Mouse (Mus musculus) fibroblast of lung, adult 2 months (primary cell): ENCODE results near the gene Glipr1l3.
"Not testable (repeated sequence)": the region's sequence is repeated elsewhere in the genome, so short reads cannot be mapped to it uniquely, and the experiment has no call there.

ENCODE experiments used
- DNase-seq: peaks from one replicate; pipeline ENCODE4 v3.0.0-alpha.2; 2011; ENCODE audit warnings: low read depth

Glipr1l3 gene

DNA sequence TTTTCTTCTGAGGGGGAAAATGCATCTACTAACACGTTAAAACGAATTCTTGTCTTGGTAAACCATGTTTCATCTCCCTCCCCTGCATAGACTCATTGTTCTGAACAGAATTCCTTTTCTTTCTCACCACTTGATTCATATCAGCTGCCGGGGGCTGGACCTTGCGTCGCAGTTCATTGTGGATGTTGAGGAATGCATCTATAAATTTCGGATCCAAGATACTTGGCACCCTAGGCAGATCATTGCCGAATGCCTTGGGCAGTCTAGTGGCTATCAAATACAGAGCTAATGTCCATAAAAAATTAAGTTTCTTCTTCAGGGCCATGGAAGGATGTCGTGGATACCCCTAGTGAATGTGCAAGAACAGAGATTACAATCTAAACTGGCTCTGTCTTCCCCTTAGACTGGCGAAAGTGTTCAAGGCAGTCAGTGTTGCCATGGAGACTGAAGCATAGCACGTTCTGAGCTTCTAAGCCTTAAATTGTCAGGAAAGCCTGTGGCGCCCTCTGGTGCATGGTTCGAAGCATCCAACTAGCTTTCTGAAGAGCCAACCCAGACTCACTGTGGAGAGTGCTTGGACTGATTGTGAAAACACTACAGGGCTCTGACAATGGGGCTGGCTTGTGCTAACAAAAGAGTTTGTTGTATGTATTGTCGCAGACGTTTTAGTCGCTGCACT lies at the start of gene Glipr1l3:
Glipr1l3 (minus strand) TSS at position 446 of the 679 bp plus-strand sequence.
- DNase-seq = peak; percentile 60

DNA sequence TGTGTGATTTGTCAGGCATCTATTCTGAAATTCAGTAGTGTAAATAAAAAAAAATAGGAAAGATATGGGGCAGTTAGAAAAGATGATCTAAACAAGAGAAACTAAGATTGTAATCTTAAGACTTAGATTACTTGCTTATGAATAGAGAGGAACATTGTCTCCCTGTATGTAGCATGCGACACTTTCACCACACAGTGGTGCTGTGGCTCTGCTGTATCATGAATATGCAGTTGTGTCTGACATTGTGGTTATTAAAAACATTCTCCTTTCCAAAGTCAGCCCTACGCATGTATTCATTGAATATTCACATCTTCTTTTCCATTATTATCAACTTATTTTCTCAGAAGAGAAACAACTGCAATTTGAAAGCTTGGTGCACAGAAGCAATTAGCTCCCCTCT lies 43.3 kb upstream of the Glipr1l3 start:
- DNase-seq = peak; percentile 1

DNA sequence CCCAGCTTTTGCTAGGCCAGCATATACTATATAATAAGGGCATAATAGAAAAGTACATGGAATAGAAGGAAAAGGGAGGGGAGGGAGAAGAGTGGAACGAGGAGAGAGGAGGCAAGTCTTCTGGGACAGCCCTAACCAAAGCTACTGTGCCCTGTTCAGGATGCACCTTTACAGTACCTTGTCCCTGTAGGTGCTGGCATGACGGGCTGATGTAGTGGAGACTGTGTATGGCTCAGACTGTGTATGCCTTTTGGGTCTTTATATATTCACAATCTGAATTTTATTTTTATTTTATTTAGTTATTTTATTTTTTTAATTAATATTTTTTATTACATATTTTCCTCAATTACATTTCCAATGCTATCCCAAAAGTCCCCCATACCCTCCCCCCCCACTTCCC lies 33.8 kb upstream of the Glipr1l3 start:
- not testable (repeated sequence) for DNase-seq

DNA sequence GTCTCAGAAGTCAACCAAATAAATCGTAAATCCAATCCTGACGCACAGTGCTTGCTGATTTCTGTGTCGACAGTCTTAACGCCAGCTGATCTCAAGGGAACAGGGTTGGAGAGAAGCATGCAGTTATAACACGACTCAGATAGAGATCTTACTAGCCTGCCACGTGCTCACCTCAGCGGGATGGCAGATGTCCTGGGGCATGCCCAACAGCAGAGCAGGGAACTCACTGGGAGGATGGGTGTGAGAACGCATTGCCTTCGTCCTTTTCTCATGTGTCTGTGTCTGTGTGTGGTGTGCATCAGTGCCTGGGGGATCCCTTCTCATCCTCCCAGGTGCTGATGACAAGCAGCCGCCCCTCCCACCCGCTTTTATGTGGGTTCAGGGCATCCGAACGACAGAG lies 16.9 kb upstream of the Glipr1l3 start:
- not testable (repeated sequence) for DNase-seq

DNA sequence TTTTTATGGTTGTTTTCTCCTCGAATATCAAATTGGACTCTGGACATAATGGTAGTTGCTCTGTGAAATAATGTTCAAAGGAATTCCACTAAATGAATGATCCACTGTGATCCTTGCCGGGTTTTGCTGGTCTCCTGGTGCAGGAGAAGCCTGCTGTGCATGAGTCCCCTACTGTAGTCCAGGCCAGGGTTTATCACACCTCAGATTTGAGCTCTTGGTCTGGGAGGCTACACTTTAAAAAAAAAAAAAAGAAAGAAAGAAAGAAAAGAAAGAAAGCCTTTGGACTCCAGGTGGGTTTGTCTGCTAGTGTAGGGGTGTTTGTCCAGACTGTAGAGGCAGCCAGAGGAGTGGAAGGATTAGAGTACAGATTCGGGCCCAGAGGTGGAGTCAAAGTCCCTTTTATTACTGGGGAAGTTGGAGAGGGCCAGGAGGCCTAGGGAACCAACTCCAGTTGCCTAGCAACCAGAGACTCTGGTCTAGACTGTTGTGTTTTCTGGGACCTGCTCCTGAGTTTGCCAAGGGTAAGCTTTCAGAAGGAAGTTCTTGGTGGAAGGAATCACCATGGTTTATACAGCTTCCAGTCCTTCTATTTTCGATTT lies 3.1 kb upstream of the Glipr1l3 start, which contains the start of gene Caps2:
Caps2 (plus strand) TSS at position 454 of the 599 bp plus-strand sequence.
- peak; percentile 20 for DNase-seq

DNA sequence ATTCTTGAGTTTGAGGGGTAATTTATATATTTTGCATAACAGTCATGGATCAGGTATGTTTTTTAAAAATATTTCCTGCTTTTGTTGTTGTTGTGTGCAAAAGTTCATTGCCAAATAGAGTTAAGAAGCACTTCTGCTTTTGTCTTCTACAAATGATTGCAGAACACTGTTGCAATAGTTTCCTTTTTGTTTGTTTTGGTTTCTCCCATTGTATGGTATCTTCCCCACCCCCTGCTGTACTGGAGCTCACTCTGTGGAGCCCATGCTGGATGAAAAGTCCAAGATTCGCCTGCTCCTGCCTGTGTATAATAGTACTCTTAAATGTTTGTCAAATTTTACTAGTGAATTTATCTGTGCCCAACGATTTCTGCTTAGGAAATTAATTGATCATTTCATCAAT lies 20.3 kb downstream of the Glipr1l3 start:
- no peak for DNase-seq

DNA sequence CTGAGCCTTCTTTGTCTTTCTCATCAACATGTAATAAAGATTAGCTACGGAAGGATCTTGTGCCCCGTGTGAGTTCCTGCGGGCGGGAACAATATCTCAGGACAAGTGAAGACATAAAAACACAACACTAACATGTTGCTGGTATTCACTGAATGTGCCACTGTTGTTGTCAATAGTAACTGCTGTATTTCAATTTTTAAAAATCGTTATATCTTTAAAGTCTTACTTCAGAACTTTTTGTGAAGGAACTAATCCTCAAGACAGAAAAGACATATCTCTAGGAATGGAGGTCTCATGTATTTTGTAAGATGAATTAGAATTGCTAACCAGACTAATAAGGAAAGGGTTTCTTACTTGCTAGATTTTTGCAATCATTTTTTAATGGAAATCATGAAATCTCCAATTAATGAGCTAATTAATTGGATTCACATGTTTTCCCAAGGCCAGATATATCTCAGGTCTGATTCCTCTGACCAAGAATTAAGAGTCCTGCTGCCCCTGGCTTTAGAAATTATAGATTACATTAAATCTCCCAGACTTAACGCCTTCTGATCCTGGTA lies 21.2 kb downstream of the Glipr1l3 start:
- DNase-seq = no peak

DNA sequence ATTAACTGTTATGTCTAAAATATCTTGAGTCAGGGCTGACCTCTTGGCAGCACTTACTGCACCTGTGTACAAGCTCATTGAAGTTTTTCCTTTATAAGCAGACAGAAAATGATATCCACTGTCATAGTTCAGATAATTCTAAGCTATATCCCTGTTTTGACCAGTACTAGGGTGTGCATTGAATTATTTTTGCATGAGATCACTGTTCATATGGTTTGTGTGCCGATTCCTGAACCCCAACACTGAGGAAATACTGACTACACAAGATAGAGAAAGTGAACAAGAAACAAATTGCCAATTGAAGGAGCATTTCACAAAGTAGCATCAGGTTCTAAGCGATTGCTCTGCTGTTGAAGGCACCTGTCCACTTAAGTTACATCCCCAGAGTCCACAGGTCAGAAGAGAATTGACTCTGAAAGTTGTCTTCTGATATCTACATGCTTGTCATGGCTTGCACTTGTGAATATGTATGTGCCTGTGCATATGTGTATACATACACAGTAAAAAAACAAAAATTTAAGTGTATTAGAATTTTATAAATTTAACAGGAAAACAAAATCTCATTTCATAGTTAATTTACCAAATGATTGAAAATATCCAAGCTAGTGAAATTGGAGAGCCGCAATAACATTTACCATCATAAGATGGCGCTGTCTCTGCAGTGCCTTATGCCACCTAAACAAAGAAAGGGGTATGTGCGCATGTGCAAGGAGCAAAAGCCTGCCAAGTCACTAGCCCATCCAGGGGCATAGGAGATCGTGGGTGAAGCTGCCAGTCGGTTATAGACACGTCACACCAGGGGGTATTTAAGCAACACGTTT lies 21.9 kb downstream of the Glipr1l3 start:
- no peak for DNase-seq

DNA sequence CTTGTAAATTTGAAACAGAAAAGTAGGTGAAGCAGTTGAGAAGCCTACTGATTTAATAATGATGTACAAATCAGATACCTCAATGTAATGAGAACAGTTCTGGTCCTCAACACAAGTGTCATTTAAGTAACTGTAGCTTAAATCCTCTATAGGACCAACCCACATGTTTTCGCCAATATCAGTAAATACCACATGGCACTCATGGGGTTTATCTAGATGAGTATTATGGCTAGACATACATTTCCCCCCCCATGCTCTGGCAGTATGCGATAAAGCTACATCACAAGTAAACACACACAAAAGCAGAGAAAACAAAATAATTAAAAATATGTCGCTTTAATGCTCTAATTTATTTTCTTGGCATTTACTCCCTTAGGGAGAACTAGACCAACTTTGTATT lies 27.9 kb downstream of the Glipr1l3 start:
- no peak for DNase-seq

DNA sequence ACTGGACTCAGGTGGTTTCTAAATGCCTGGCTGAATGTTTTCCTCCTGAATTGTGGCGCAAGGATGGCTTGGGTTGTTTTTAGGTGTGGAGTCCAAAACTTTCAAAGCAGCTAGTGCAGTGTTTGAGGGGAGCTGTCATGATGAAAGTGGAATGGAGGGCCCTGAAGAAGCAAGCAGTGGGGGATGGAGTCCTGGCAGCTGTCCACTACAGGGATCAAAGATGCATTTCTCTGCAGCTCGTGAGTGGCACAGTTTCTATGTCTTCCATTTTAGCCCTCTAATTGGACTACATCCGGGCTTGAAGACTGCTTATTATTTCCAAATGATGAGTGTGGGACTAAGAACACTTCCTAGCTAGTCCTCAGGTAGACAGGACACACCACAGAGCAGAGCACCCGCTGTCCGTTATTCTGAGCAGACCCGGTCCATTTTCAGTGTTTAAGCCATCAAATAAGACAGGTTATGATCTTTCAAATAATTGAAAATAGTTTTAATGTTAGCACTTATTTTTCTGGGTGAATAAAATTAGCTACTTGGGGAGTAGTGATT lies 32.4 kb downstream of the Glipr1l3 start:
- DNase-seq = not testable (repeated sequence)

DNA sequence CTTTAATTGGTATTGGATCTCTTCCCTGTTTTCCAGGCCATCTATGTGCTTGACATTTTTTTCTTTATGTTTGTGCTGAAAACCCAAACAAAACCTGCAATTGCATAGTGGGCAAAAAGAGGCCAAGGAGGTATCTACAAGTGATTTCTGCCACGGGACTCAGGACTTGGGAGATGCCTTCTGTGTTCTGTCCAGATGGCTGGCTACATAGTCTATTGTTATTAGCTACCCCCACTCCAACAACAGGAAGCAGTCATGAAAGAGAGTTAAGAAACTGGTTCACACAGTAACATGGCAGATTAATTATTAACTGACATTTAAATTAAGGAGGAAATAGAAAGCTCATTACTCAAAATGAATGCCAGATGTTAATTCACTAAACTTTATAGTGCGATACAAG lies 35.0 kb downstream of the Glipr1l3 start:
- not testable (repeated sequence) for DNase-seq

DNA sequence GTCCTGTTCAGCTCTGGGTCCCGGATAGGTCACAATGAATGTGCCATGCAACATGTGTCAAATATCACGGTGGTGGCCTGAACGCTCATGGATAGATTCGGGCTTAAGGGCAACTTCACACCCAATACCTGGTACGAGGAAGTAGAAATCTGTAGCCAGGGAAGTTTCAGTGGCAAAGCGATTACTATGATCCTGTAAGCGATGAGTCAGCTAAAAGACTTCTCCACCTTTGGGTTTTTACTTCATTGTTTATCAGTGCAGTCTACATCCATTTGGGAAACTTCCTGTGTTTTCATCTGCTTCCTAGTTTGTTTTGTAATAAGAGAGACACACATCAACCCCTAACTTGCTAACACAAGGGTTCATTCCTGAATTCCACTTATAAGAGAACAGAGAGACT lies 49.7 kb downstream of the Glipr1l3 start:
- no peak for DNase-seq

DNA sequence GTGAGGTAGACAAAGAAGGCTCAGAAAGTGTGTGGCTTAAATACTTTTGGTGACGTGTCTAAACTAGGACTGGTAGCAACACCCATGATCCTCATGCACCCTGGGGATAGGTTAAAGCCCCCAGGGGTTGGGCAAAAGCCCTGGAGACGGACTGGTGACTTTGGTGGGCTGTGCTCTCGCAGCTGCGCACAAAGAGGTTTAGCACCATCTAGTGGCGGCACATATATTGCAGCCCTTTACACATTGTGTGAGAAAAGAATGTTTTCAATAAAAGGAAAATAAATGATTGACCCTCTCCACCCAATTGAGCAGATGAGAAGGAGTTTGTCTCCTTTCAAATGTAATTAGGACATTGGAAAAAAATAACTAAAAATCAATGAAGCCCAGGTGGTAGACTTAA lies 54.3 kb downstream of the Glipr1l3 start:
- peak; percentile 8 for DNase-seq
